Mouse (Mus musculus) frontal cortex, adult 2 months (tissue): ENCODE data around the gene Prickle1. TPM values are rescaled to one million over a fixed set of nuclear protein-coding genes. Genes with fewer than 3 reads are reported as not detected.

Source experiments
- DNase-seq, 2 experiments: peaks; one replicate each; pipeline ENCODE4 v3.0.0; 2022; ENCODE audit warnings: low spot score in 1 of 2; ENCODE audit errors: extremely low spot score in 1 of 2
- polyA plus RNA-seq: library from polyadenylated mRNA; depleted of rRNA; stranded (reverse); fragments of >200 nt; gene quantifications from 2 replicates; pipeline ENCODE4 v1.2.3, GENCODE M21; 2012

The Prickle1 gene
- polyA plus RNA-seq, 1 experiment, result 39.9 TPM

GRCm38 (mm10) chr15:93513939-93514341 is 81.8 kb downstream of the Prickle1 start:
- no peak for DNase-seq

DNA sequence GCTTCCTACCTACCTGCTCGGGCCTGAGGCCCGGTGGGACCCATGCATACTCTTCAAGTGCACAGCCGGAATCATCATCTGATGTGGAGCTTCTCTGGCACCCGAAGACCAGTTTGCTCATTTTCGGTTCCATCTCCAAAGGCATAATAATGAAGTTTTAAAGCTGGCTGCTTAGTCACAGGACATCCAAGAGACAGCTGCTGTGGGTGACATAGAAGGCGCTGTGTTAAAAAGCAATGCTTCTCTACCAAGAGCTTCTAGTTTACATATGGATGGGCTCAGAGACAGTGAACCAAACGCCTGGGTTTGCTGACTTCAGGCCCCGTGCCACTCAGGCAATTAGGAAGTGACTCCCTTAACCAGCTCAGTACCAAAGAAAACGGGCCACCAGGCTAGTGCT is 83.3 kb downstream of the Prickle1 start:
- DNase-seq, result no peak

GRCm38 (mm10) chr15:93510690-93511336 is 84.9 kb downstream of the Prickle1 start:
- no peak for DNase-seq

GRCm38 (mm10) chr15:93504808-93505207 is 90.9 kb downstream of the Prickle1 start:
- DNase-seq, result no peak

- DNase-seq, result no peak
These were observed 92.4 kb downstream of the Prickle1 start for GRCm38 (mm10) chr15:93503201-93503745.

DNA sequence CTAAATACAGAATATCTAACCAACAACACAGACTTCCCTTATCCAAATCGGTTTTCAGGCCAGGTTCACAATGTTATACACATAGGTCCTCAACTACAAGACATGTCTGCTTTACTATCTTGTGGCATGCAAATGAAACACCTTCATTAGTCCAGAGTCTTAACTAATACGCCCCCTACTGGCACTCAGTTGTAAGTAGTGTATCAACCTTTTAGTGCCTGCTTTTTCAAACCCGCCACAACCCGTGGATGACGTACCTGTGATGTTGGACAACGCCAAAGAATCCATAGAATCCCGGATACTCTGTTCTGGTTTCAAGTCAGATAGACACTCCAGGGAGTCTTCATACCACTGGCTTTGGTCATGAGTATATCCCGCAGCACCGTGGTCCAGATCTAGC is 93.0 kb downstream of the Prickle1 start:
- no peak for DNase-seq

DNA sequence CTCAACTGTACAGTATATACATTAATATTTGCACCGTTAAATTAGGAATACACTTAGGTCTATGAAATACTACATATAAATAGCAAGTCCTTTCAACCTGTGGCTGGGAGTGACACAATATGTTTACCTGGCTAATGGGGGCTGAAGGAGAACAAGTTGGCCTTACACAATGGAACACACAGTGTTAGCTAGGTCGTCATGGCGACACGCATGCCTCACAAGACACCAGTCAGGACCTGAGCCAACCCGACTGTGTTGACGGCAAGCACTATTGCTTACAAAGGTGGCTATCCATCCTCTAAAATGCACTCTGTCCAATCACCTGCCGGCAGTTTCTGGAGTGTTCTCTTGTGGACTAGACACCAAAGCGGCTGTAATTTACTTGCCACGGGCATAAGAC is 95.8 kb downstream of the Prickle1 start:
- no peak for DNase-seq

GRCm38 (mm10) chr15:93494700-93495099 is 101.0 kb downstream of the Prickle1 start:
- DNase-seq, result no peak

DNA sequence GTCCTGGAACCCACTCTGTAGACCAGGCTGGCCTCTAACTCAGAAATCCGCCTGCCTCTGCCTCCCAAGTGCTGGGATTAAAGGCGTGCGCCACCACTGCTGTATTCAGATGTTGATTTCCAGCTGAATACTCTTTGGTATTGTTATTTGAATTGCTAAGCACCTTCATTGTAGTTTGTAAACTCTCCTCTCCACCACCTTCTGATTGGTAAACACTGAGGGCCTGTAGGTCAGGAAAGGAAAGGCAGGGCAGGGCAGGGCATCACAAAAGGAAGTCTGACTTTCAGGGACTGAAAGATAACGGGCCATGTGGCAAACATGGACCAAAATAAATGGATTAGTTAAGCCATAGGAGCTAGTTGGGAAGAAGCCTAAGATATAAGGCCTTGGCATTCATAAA is 106.1 kb downstream of the Prickle1 start:
- no peak for DNase-seq

GRCm38 (mm10) chr15:93486066-93486465 is 109.6 kb downstream of the Prickle1 start:
- no peak for DNase-seq

- no peak for DNase-seq
These were observed 110.4 kb downstream of the Prickle1 start for GRCm38 (mm10) chr15:93485252-93485651.

DNA sequence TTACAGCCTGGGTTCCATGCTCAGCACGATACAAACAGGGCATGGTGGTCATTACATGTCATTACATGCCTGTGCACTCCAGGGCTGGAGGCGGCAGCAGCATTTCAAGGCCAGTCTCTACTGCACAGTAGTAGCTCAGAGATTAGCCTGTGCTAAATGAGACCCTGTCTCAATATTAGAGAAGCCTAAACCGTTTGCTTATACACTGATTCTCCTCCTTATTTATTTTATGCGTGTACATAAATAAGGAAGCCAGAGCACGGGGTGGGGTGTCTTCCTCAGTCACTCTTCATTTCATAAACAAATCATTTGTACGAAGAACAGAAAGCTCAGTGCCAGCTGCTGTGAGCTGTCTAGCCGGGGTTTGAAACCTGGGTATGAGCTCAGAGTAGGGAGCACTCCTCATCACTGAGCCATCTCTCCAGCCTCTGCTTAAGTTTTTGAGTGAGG is 111.4 kb downstream of the Prickle1 start:
- no peak for DNase-seq

DNA sequence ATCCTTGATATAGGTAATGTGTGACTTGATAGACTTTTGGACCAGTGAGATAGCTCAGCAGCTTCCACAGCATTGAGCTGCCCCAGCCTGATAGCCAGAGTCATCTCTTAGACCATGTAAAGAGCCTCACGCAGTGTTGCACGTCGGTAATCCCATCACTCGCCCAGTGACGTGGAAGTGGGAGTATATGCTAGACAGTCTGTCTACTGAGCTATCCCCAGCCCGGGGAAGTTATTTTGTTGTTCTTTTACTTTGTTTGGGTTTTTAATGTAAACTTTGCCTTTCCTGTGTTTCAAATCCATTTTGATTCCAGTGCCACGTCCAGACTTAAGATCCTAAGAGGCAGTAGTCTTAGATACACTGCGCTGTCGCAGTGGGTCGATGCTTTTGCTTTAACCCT is 114.6 kb downstream of the Prickle1 start:
- no peak for DNase-seq

DNA sequence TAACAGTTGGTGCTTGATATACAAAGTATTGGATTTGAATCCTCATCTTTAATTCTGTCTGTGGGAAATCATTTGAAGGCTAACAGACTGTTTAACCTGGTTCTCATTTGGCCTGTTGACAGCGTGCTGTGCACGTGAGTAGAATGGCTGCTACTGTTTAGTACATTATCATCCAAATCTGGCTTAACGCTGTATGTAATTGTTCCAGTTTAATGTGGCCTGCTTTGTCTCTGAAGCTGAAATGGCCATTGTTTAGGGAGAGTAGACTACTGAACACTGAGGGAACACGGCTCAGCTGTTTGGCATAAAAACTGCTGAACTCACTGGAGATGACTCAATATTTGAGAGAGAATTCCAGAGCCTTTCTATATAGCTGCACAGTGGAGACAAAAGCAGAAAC is 116.2 kb downstream of the Prickle1 start:
- peak in 1 of 2 experiments; percentile 49 for DNase-seq

DNA sequence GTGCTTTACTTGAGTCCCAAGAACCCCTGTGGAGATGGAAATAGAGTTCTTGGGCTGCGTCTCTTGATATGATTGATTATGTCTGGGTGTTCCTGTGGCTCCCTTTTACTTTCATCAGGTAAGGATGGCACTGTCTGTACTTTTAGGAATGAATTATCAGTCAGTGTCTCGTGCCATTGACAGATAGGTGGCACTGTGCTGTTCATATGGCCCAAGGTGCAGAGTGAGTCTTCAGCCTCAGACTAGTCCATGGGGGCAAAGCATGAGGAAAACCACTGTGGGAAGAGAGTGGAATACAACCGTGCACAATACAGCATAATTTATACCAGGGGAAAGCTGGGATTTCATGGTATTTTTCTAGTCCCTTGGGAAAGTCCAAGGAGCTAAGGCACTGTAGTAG is 117.0 kb downstream of the Prickle1 start:
- DNase-seq, result no peak

GRCm38 (mm10) chr15:93477729-93478128 is 118.0 kb downstream of the Prickle1 start:
- no peak for DNase-seq

GRCm38 (mm10) chr15:93475688-93476087 is 120.0 kb downstream of the Prickle1 start:
- no peak for DNase-seq

GRCm38 (mm10) chr15:93474277-93474676 is 121.4 kb downstream of the Prickle1 start:
- DNase-seq, result peak in 1 of 2 experiments; percentile 61

GRCm38 (mm10) chr15:93472089-93472488 is 123.6 kb downstream of the Prickle1 start:
- no peak for DNase-seq

GRCm38 (mm10) chr15:93471651-93472050 is 124.0 kb downstream of the Prickle1 start:
- peak in 1 of 2 experiments; percentile 52 for DNase-seq

- no peak for DNase-seq
These were observed 134.6 kb downstream of the Prickle1 start for GRCm38 (mm10) chr15:93461066-93461465.

DNA sequence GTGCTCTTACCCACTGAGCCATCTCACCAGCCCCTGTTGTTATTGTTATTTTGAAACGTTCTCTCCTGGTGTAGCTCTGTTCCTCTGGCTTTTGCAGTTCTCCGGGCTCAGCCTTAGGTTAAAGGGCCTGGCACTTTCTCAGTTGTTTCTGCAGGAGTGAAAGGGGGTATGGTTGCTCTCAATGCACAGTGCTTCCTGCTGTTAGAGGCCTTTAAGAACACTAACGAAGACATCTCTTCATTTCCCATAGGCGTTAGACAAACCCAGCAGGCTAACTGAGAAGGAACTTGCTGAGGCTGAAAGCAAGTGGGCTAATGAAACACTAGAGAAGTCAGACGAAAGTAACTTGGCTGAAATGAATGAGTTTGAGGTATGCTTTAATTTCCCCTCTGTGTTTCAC is 136.3 kb downstream of the Prickle1 start:
- DNase-seq, result no peak
